In genomic region chr8:122699005-122699492, GRCm38 (mm10) we compare ENCODE assay signal across 8 mouse cellular contexts. TPM values are rescaled to one million over a fixed set of nuclear protein-coding genes. Genes with fewer than 3 reads are reported as not detected.
DNase-seq lines count a peak whose midpoint lies in the region; ATAC-seq and TF ChIP-seq lines count a peak whose summit lies in the region.

Cbfa2t3 (minus strand) TSS chr8:122699109.

- DNase-seq in cerebellum, adult 9-11 months, result peak; percentile 47
- DNase-seq in cerebellum, adult 8-10 months, result no peak
- peak; percentile 6 for DNase-seq in brain, embryonic 14.5 days (ENCODE audit: low read depth)
- DNase-seq in heart, adult 9 months (ENCODE audit: low spot score in 2 of 2), result peak; percentile 66 to 79
- DNase-seq in kidney, postnatal 0 days (ENCODE audit: low spot score), result peak; percentile 40
- peak; percentile 42 for DNase-seq in lung, postnatal 0 days (ENCODE audit: low spot score)
- DNase-seq in ovary, postnatal 10 days (ENCODE audit: low spot score), result no peak

- no peak within 1 kb of the TSS; the same call in 1 of the 2 replicates for H3K27ac ChIP-seq in kidney, postnatal 0 days
- H3K27ac ChIP-seq in lung, postnatal 0 days (ENCODE audit: low read length), result no peak within 1 kb of the TSS
- H3K27ac ChIP-seq in stomach, embryonic 16.5 days (ENCODE audit: low read length), result no peak within 1 kb of the TSS; the same call in 1 of the 2 replicates

- TF ChIP-seq POLR2A in brain, embryonic 14.5 days (IDR thresholded peaks at IDR 0.05; ENCODE audit: borderline replicate concordance, extremely low read depth, insufficient read depth, insufficient read length, poor library complexity, severe bottlenecking), result no peak

- no peak within 1 kb of the TSS for H3K4me3 ChIP-seq in kidney, postnatal 0 days (replicated peaks; ENCODE audit: low read depth, low read length)
- no peak within 1 kb of the TSS for H3K4me3 ChIP-seq in lung, postnatal 0 days (ENCODE audit: low read depth, low read length)
- peak within 1 kb of the TSS; percentile 7; the same call in 1 of the 2 replicates for H3K4me3 ChIP-seq in stomach, embryonic 16.5 days (replicated peaks; ENCODE audit: low read length)

- H3K4me1 ChIP-seq in kidney, postnatal 0 days (replicated peaks; ENCODE audit: insufficient read depth, low read length), result no peaks in the 10 kb centered on the region
- peaks cover 4% of the 10 kb centered on the region; the same call in 1 of the 2 replicates for H3K4me1 ChIP-seq in lung, postnatal 0 days (ENCODE audit: insufficient read depth, low read depth, low read length)
- peaks cover 5% of the 10 kb centered on the region; the same call in 1 of the 2 replicates for H3K4me1 ChIP-seq in stomach, embryonic 16.5 days (ENCODE audit: control insufficient read depth, insufficient read depth, low read length)

- H3K36me3 ChIP-seq in kidney, postnatal 0 days (ENCODE audit: insufficient read depth, low read length), result no peaks in the 10 kb centered on the region
- no peaks in the 10 kb centered on the region for H3K36me3 ChIP-seq in lung, postnatal 0 days (ENCODE audit: insufficient read depth, low read length)
- no peaks in the 10 kb centered on the region for H3K36me3 ChIP-seq in stomach, embryonic 16.5 days (ENCODE audit: control insufficient read depth, insufficient read depth, low read length)

- 34% methylated on average over 13 of the region's 13 CpGs for WGBS in kidney, postnatal 0 days
- 32% methylated on average over 13 of the region's 13 CpGs for WGBS in lung, postnatal 0 days
- 39% methylated on average over 13 of the region's 13 CpGs for WGBS in stomach, embryonic 16.5 days

- 0 out of 2 replicates have a peak, but pooled peaks have one; percentile 57 for ATAC-seq in kidney, postnatal 0 days (replicated peaks; ENCODE audit: low FRiP score, low read depth)
- peak; percentile 54 for ATAC-seq in lung, postnatal 0 days
- no peak; the same call in 1 of the 2 replicates for ATAC-seq in stomach, embryonic 16.5 days (ENCODE audit: insufficient read depth, low FRiP score)

- H3K9me3 ChIP-seq in kidney, postnatal 0 days (replicated peaks; ENCODE audit: low read length), result no peaks in the 10 kb centered on the region
- H3K9me3 ChIP-seq in lung, postnatal 0 days (ENCODE audit: low read length), result no peaks in the 10 kb centered on the region
- H3K9me3 ChIP-seq in stomach, embryonic 16.5 days (replicated peaks; ENCODE audit: control insufficient read depth, low read length), result no peaks in the 10 kb centered on the region

- no peak for TF ChIP-seq CTCF in brain, embryonic 14.5 days (IDR thresholded peaks at IDR 0.05; ENCODE audit: borderline replicate concordance, extremely low read depth, insufficient read depth, insufficient read length)
- TF ChIP-seq CTCF in kidney, postnatal 0 days (IDR thresholded peaks at IDR 0.05; ENCODE audit: low read depth), result no peak
- TF ChIP-seq CTCF in lung, postnatal 0 days (IDR thresholded peaks at IDR 0.05), result no peak

- no peak for TF ChIP-seq EP300 in lung, postnatal 0 days (IDR thresholded peaks at IDR 0.05)

- no peaks in the 10 kb centered on the region for H3K27me3 ChIP-seq in kidney, postnatal 0 days (ENCODE audit: insufficient read depth, low read length)
- no peaks in the 10 kb centered on the region for H3K27me3 ChIP-seq in lung, postnatal 0 days (replicated peaks; ENCODE audit: insufficient read depth, low read length)
- H3K27me3 ChIP-seq in stomach, embryonic 16.5 days (ENCODE audit: control insufficient read depth, insufficient read depth, low read length), result no peaks in the 10 kb centered on the region

- no peak within 1 kb of the TSS for H3K9ac ChIP-seq in kidney, postnatal 0 days (ENCODE audit: low read depth, low read length)
- H3K9ac ChIP-seq in lung, postnatal 0 days (replicated peaks; ENCODE audit: low read depth), result no peak within 1 kb of the TSS
- peak within 1 kb of the TSS; percentile 7 for H3K9ac ChIP-seq in stomach, embryonic 16.5 days (ENCODE audit: low read length)

- peak within 1 kb of the TSS; percentile 27 for H3K4me2 ChIP-seq in kidney, postnatal 0 days (ENCODE audit: low read length)
- no peak within 1 kb of the TSS for H3K4me2 ChIP-seq in lung, postnatal 0 days (replicated peaks; ENCODE audit: low read depth, low read length)
- H3K4me2 ChIP-seq in stomach, embryonic 16.5 days (ENCODE audit: low read depth, low read length), result peak within 1 kb of the TSS; percentile 27

RNA-seq across cellular contexts. Expression of gene Cbfa2t3, which starts in this region (rescaled TPM):
- polyA plus RNA-seq in brain, embryonic 14.5 days (2012; rRNA removed), result 9.5 and 30.2 TPM in 2 replicates
- 3.6 and 4.4 TPM in 2 replicates for polyA plus RNA-seq in kidney, postnatal 0 days (2015; fragmentation: Nextera tagmentation; extraction: Ambion mirVana)
- polyA plus RNA-seq in lung, postnatal 0 days (2015; fragmentation: Nextera tagmentation; extraction: Ambion mirVana), result 15.0 and 17.0 TPM in 2 replicates
- 3.2 and 4.1 TPM in 2 replicates for polyA plus RNA-seq in stomach, embryonic 16.5 days (2015; fragmentation: Nextera tagmentation; extraction: Ambion mirVana)

Comparison
In these comparisons a context has a peak if more than half of its experiments do, and no peak if none do; other contexts are left out.
1. DNase-seq: peak in cerebellum, adult 9-11 months (single experiment), brain, embryonic 14.5 days (single experiment), heart, adult 9 months (2 of 2), kidney, postnatal 0 days (single experiment) and lung, postnatal 0 days (single experiment); none in cerebellum, adult 8-10 months (single experiment) and ovary, postnatal 10 days (single experiment).